Mouse (Mus musculus): ENCODE measurements around the gene Tapbp.
A peak's percentile ranks its signal among the peaks of the same experiment; 100 is the strongest.

Gene Tapbp

DNA sequence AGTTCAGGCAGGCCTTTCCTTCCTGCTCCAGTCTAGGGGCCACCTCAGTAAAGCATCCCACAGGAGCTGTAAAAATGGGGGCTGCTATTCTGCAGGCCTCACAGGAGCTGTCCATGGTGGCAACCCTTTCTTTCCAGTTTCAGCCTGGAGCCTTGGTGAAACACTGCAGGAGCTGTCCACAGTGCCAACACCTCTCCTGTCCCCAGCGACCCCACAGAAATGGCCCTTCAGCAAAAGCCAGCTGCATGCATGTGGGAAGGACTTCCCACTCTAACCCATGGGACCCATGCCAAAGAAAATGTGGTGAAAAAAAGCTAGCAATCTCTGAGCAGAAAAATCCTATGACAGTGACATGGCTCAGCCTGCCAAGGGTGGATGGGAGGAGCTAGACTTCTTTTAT, 57.0 kb downstream of the Tapbp start:
- DNase-seq: peak; percentile 81

GRCm38 (mm10) chr17:33973572-33973971, 57.9 kb downstream of the Tapbp start:
- no peak for DNase-seq

GRCm38 (mm10) chr17:33977861-33978557, 62.3 kb downstream of the Tapbp start:
- DNase-seq: peak; percentile 95

- DNase-seq: peak; percentile 100
Measured at GRCm38 (mm10) chr17:33978631-33979031, 62.9 kb downstream of the Tapbp start.
